Mouse (Mus musculus) megakaryocyte, embryonic 14.5 days (primary cell): ENCODE measurements around the gene Nphp4. TPM values are rescaled to one million over a fixed set of nuclear protein-coding genes. Genes with fewer than 3 reads are reported as not detected.

ENCODE experiments used
- H3K27me3 ChIP-seq: replicated peaks from 2 replicates; pipeline ENCODE3; 2012; ENCODE audit warnings: inconsistent platforms
- H3K36me3 ChIP-seq: replicated peaks from 2 replicates; pipeline ENCODE3; 2012; ENCODE audit warnings: low read length, inconsistent platforms, mixed read lengths
- H3K4me1 ChIP-seq: 2 replicates; pipeline ENCODE4 v1.6.1; 2012; ENCODE audit warnings: inconsistent platforms
- H3K4me3 ChIP-seq: replicated peaks from 2 replicates; pipeline ENCODE3; 2012; ENCODE audit warnings: moderate library complexity, mild to moderate bottlenecking, inconsistent platforms
- H3K9me3 ChIP-seq: 2 replicates; pipeline ENCODE4 v1.6.1; 2012; ENCODE audit warnings: inconsistent platforms
- FLI1 ChIP-seq: IDR thresholded peaks from 2 replicates; pipeline ENCODE4 v1.6.1; 2012; ENCODE audit warnings: low read length, inconsistent platforms, mixed read lengths
- GATA1 ChIP-seq: IDR thresholded peaks from 3 replicates; pipeline ENCODE4 v1.6.1; 2012; ENCODE audit warnings: mixed read lengths, low read length, inconsistent platforms, borderline replicate concordance
- polyA plus RNA-seq: library from polyadenylated mRNA; stranded (reverse); fragments of >175 nt; gene quantifications from 2 replicates; pipeline ENCODE4 v1.2.3, GENCODE M21; 2012; ENCODE audit warnings: low replicate concordance; ENCODE audit not compliant: insufficient read depth

The Nphp4 gene
- polyA plus RNA-seq, 1 experiment = 0.64 TPM

- Histone ChIP-seq H3K36me3 (no peaks in the 10 kb centered on the region), H3K4me3 (no peak overlapping the region), H3K27me3 (peaks cover 2% of the 10 kb centered on the region), H3K9me3 (peaks cover 41% of the 10 kb centered on the region), H3K4me1 (no peaks in the 10 kb centered on the region)
- no peak for TF ChIP-seq FLI1
These were observed 38.4 kb downstream of the Nphp4 start for GRCm38 (mm10) chr4:152514884-152515283.

GRCm38 (mm10) chr4:152519106-152519505 is 42.6 kb downstream of the Nphp4 start:
- no peak for TF ChIP-seq GATA1
- no peak for TF ChIP-seq FLI1
- H3K9me3 ChIP-seq = peaks cover 23% of the 10 kb centered on the region

GRCm38 (mm10) chr4:152520083-152520482 is 43.6 kb downstream of the Nphp4 start:
- no peak overlapping the region for H3K4me3 ChIP-seq
- peaks cover 27% of the 10 kb centered on the region for H3K9me3 ChIP-seq
- peaks cover 2% of the 10 kb centered on the region for H3K27me3 ChIP-seq
- TF ChIP-seq FLI1 (no peak), GATA1 (no peak)
- H3K36me3 ChIP-seq = no peaks in the 10 kb centered on the region
- no peaks in the 10 kb centered on the region for H3K4me1 ChIP-seq

More at GRCm38 (mm10) chr4:152519106-152519505, 42.6 kb downstream of the Nphp4 start:
- no peaks in the 10 kb centered on the region for H3K36me3 ChIP-seq
- no peaks in the 10 kb centered on the region for H3K4me1 ChIP-seq
- peak overlapping the region; percentile 23 for H3K4me3 ChIP-seq
- peaks cover 2% of the 10 kb centered on the region for H3K27me3 ChIP-seq

GRCm38 (mm10) chr4:152532872-152533271 is 56.4 kb downstream of the Nphp4 start:
- H3K4me1 ChIP-seq = peaks cover 12% of the 10 kb centered on the region
- no peaks in the 10 kb centered on the region for H3K27me3 ChIP-seq
- H3K9me3 ChIP-seq = no peaks in the 10 kb centered on the region
- no peaks in the 10 kb centered on the region for H3K36me3 ChIP-seq
- no peak for TF ChIP-seq FLI1
- no peak for TF ChIP-seq GATA1
- H3K4me3 ChIP-seq = no peak overlapping the region

- no peak for TF ChIP-seq GATA1
- Histone ChIP-seq H3K9me3 (peaks cover 40% of the 10 kb centered on the region), H3K4me1 (no peaks in the 10 kb centered on the region), H3K36me3 (no peaks in the 10 kb centered on the region), H3K27me3 (no peaks in the 10 kb centered on the region), H3K4me3 (no peak overlapping the region)
These were observed 63.2 kb downstream of the Nphp4 start for GRCm38 (mm10) chr4:152539756-152540155.

- peaks cover 54% of the 10 kb centered on the region for H3K9me3 ChIP-seq
- no peaks in the 10 kb centered on the region for H3K27me3 ChIP-seq
- no peaks in the 10 kb centered on the region for H3K36me3 ChIP-seq
- no peak overlapping the region for H3K4me3 ChIP-seq
- no peaks in the 10 kb centered on the region for H3K4me1 ChIP-seq
- TF ChIP-seq GATA1 (no peak), FLI1 (no peak)
These were observed 64.7 kb downstream of the Nphp4 start for GRCm38 (mm10) chr4:152541172-152541571.

- Histone ChIP-seq H3K27me3 (no peaks in the 10 kb centered on the region), H3K36me3 (no peaks in the 10 kb centered on the region), H3K4me3 (peak overlapping the region; percentile 59), H3K9me3 (peaks cover 67% of the 10 kb centered on the region), H3K4me1 (no peaks in the 10 kb centered on the region)
- TF ChIP-seq GATA1 (no peak), FLI1 (no peak)
These were observed 65.9 kb downstream of the Nphp4 start for GRCm38 (mm10) chr4:152542447-152542846.

- H3K27me3 ChIP-seq = no peaks in the 10 kb centered on the region
- no peak overlapping the region for H3K4me3 ChIP-seq
- no peaks in the 10 kb centered on the region for H3K4me1 ChIP-seq
- TF ChIP-seq GATA1 = no peak
- H3K9me3 ChIP-seq = peaks cover 95% of the 10 kb centered on the region
- H3K36me3 ChIP-seq = no peaks in the 10 kb centered on the region
These were observed 70.0 kb downstream of the Nphp4 start for GRCm38 (mm10) chr4:152546481-152546880.

GRCm38 (mm10) chr4:152547886-152548663 is 71.6 kb downstream of the Nphp4 start:
- TF ChIP-seq GATA1 (no peak), FLI1 (no peak)
- Histone ChIP-seq H3K4me3 (no peak overlapping the region), H3K4me1 (no peaks in the 10 kb centered on the region), H3K27me3 (no peaks in the 10 kb centered on the region), H3K36me3 (no peaks in the 10 kb centered on the region), H3K9me3 (peaks cover 95% of the 10 kb centered on the region)

- no peaks in the 10 kb centered on the region for H3K36me3 ChIP-seq
- no peaks in the 10 kb centered on the region for H3K27me3 ChIP-seq
- no peak for TF ChIP-seq FLI1
- no peak for TF ChIP-seq GATA1
- H3K4me3 ChIP-seq = peak overlapping the region; percentile 23
- H3K9me3 ChIP-seq = peaks cover 84% of the 10 kb centered on the region
- H3K4me1 ChIP-seq = no peaks in the 10 kb centered on the region
These were observed 73.1 kb downstream of the Nphp4 start for GRCm38 (mm10) chr4:152549507-152550202.
